Mouse (Mus musculus) heart, adult 9 months (tissue): ENCODE data around the gene Ext2.

Source experiments
- DNase-seq, 2 experiments: peaks; one replicate each; pipeline ENCODE4 v3.0.0; 2022; ENCODE audit warnings: low spot score in 2 of 2

The Ext2 gene

DNA sequence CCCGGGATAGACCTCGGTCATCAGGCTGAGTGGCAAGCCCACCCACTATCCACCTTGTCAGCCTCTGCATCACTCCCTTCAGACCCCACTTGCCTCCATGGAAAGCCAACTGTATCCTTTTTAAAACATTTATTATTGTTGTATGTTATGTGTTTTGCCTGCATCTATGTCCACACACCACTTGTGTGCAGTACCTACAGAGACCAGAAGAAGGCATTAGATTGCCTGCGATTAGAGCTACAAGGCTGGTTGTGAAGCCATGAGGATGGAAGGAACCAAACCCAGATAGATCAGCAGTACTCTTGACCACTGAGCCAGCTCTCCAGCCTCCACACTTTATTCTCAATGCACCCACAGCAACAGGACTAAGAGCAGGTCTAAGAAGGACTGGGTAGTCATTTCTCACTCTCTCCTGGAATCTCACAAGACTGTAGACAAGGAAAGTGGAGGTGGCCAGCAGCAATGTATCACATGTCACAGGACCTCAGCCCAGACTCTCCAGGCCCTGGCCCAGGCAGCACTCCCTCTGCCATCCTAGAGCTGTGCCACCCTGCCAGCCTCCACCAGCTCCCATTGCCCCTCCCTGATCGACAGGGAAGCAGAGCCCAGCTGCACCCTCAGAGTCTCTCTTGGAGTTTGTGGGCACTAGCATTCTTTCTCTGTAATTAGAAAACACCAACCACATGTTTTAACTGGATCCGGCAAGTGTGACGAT is 15.7 kb downstream of the Ext2 start:
- no peak for DNase-seq

DNA sequence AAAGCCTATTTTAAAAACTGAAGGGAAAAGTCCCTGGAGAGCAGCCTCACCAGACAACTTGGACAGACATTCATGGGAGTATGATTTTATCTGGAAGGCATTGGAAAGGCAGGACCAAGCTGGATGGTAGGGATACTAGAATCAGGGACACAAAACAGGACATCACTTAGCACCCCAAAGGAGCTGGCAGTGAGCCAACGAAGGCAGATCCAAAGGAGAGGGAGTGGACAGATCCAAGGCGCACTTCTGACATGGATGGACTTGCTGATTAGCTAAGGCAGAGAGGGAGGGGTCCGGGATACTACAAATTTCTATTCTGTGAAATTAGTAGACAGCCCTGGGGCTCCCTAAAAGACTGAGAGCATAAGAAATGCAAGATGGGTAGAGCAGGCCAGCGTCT is 16.8 kb downstream of the Ext2 start:
- no peak for DNase-seq

DNA sequence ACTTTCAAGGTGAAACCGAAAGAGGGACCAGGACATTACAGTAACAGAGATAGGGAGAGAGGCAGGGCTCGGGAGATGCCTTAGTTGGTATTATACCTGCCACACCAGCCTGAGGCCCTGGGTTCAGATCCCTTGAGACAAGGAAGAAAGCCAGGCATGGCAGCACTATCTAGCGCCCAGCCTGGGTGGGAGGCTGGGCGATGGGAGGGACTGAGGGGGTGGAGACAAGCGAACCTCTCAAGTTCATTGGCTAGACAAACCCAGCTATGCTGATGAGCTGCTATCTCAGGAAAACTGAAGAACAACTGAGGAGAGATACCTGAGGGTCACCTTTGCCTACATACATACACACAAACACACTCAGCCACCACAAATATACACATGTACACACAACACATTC is 17.3 kb downstream of the Ext2 start:
- DNase-seq, result no peak

DNA sequence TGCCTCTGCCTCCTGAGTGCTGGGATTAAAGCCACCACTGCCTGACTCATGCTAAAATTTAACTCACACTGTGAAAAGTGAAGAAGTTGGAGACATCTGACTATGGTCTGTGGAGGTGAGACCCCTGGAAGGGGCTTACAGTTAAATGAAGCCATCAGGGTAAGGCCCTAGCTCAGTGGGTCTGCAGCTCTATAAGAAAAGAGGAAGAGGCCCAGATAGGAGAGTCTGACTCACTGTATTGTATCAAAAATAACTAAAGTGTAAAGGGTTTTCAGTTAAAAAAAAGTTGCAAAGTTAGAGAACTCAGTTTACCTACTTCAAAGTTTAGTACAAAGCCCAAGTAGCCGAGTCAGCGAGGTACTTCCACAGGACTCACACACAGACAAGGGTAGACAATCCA is 19.4 kb downstream of the Ext2 start:
- DNase-seq, result no peak

DNA sequence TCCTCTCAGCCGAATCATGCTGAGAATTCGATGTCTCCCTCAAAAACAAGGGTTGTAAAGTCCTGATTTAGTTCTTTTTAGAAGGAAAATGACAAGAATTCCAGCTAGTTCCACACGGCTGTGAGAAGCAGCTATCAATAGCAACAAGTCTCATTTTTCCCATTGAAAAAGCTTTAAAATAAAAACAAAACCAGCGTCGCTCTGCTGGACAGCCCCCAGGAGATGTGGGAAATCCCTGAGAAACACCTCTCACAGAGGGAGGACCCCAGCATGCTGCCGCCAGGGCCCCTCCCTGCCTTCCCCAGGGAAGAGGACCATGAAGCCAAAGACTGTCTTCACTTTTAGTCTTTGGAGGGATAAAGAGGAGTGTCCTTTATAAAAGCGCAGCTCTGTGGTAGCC is 21.3 kb downstream of the Ext2 start:
- DNase-seq, result no peak

DNA sequence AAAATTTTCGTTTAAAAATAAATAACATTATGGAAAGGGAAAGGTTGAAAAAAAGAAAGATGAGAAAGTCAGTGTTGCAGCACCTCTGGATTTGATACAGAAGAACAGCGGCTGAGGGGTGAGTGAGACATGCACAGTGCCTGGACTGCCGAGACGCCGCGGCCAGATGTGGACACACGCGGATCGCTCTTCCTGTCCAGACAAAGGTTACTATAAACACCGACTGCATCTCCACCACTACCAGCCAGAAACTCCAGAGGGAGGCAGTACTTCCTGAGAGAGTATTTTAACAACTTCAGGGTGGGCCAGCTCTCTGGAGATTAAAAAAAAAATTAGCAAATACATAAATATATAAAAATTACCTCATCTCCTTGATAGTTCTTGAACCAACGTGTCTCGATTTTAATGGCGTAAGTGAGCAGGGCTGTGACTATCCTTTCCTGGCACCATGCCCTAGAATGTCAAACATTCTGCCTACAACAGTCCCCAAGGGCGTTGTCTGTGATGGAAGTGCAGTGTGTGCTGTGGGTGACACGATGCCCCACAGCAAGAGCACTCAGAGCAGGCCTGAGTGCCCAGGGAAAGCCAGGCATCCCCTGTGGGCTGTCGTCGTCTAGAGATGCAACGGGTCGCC is 25.1 kb downstream of the Ext2 start:
- DNase-seq, result no peak

DNA sequence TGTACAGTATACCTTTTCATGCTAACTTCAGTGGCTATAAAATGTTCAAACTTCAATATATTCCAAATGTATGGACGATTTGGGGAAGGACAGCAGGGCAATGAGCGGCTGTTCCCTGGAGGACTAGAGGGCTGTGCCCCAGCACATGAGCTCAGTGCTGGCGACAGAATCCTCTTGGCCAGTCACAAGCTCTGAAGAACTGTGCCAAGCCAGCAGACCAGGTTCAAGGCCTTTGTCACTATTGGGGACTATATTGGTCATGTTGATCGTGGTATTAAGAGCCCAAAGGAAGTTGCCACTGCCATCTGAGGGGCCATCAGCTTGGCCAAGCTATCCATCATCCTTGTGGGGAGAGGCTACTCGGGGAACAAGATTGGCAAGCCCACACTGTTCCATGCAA is 28.0 kb downstream of the Ext2 start:
- DNase-seq, result no peak

DNA sequence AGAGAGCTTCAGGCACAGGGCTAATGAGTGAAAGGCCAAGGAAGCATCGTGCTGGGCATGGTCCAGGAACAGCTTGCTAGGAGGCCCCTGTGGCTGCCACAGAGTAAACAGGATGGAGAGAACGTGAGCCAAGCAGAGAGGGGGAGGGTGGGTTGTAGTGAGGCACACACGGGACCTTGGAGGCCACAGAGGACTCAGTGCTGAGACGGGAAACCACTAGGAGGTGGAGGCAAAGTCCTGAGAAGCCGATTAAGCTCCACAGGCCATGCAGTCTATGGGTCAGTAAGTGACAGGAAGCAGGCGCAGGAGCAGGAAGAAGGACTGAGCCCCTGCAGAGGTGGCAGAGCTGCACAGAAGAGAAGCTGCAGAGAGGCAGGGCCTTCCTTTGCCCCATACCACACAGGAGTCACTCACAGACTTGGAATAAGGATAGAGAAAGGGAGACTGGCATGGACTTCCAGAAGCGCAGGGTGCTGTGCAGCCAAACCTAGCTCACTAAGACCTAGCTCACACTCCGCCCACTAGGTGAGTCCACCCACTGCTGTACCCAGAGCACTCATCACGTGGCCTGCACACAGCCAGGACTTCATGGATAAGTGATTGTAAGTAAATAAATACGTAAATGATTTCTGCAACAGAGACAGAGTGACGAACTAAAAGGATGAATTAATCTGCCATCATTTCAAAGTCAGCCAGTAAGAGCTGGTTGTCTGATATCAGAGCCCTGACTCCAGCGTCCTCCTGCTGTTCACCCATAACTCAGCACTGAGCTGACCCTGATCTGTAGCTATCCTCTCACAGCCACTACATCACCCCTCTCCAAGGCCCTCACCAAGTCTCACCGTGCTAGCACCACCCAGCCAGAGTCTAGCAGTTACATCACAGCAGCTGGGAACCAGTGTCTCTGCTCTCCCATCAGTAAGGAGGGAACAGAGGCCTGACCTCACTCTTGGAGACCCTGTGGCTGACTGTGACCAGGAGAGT is 30.6 kb downstream of the Ext2 start:
- peak; percentile 78 to 84 for DNase-seq

DNA sequence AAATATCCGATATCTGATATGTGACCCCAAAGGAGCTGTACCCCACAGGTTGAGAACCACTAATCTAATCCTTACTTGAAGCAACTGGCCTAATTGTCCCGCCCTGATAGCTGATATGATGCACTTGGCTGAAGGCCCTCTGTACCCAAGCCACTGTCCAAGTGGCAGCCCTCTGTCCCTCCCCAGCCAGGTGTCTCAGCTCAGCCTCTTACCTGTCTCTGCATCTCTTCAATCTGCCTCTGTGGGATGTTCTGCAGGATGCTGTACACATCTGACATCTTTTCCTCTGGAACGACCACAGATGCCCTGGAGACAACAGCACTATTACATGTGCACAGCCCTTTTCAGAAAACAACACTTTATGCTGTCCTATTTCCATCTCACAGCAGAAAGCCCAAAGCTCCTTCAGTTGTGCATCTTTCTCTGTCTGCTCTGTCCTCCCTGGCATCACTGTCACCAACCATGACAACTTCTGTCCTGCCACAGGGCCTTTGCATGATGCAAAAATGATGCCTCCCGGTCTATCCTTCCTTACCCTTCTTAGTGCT is 31.5 kb downstream of the Ext2 start:
- no peak for DNase-seq

DNA sequence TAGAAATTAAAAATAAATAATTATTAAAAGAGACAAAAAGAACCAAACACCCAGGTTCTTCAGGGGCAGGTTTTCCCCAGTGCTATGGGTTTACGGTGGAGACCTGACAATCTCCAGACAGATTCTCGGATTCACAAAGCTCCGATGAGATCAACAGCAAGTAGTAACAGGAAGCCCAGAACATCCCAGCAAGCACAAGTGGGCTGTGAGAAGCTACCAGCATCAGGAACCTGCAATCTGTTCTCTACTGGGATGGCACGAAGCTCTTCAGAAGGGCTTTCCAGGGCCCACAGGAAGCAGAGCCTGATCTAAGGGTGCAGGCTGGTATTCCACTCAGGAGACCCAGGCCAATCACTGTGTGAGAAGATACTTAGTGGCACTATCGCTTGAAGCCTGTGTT is 33.8 kb downstream of the Ext2 start:
- no peak for DNase-seq

DNA sequence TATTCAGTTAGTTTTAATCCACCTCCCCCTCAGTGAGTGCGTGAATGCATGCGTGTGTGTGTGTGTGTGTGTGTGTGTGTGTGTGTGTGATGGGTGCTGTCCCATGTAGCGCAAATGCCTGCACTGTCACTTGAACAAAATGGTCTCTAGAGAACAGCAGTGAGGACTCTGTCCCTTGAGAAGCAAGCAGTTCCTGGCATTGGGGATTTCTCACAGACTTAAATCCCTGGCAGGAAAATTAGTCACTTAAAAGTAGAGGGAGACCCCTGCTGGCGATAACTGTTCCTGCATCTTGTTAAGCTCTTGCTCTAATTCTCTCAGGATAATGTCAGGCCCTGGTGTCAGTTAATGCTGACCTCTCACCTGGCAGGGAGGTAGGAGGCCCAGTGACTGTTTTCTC is 36.2 kb downstream of the Ext2 start:
- peak; percentile 36 to 71 for DNase-seq

DNA sequence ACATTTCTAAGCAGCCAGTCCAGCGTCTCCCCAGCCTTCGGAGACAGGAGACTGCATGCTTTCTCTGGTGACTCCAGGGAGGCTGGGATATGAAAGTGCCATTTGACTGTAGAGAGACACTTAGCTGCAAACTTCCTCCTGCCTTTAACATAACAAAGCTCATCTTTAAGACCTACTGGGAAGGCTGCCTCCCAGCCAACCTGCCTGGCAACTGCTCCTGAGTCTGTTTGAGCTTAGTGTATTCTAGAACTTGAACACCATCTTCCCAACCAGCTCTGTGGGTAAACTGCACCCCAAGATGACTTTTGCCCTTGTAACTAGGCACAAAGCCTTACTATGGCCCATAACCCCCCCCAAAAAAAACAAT is 37.0 kb downstream of the Ext2 start:
- no peak for DNase-seq

DNA sequence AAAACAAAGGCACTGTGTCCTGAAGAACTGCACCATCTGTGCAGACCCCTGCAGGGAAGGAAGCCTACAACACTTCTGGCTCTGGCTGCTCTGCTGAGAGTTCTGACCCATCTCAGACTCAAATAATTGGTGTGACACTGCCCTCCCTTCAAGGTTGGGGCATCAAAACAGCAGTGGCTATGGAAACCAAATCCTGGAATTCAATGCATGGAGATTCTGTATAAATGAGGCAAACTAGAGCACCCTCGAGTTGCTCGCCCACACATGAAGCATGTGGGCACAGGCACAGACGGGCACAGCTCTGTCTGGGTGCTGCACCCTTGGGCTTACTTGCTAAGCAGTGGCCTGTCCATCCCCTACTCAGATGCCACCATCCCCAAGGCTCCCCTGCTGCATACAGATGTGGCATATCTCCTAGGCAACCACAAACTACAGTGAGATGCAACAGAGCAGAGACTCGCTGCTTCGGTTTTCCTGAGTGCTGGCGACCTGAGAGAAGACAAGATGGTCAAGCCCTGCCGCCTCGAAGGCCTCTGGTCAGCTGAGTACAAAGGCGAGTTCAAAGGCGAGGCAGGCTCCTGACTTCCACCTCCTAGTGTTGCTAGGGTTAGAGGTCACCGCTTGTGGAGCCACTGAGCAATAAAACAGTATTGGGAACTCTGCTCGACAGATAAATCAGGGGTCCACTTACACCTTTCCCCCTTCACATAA is 37.5 kb downstream of the Ext2 start:
- no peak for DNase-seq

DNA sequence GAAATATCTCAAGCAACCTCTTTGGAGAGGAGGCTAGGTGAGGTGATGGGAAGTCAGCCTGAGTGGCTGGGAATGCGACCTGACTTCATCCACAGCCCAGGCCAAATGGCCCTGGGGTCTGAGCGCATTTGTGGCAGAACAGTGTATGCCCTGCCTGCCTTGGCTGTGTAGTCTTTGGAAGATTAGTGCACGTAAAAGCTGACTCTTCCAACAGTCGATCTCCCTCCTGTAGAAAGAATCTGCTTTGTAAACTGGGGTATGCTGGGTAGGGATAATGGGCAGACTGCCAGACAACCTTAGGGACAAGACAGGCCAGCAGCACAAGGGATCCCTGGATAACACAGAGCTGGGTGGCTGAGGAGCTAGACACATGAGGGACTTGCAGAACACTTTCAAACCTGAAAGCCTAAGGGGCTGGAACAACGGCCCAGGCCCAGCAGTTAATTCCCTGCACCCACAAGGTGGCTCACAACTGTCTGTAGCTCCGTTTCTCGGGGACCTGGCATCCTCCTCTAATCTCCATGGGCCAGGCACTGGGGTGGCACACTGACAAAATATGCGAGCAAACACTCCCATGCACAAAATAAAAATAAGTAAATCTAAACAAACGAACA is 38.3 kb downstream of the Ext2 start:
- DNase-seq, result no peak

DNA sequence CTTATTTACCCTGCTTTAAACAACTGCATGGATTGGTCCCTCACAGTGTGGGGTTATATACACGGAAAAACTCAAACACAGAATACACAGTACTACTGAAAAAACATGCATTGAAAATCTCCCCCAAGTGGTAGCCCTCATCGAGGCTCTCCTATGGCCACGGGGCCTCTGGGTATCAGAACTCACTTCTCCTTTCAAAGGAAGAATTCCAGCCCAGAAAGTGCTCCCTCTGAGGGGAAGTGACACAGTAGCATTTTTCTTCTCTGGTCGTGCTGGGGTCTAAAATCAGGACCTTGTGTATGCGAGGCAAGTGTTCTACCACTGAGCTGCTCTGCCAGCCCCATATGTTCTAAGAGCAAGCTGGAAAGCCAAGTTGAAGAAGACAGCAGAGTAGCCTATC is 39.7 kb downstream of the Ext2 start:
- no peak for DNase-seq

DNA sequence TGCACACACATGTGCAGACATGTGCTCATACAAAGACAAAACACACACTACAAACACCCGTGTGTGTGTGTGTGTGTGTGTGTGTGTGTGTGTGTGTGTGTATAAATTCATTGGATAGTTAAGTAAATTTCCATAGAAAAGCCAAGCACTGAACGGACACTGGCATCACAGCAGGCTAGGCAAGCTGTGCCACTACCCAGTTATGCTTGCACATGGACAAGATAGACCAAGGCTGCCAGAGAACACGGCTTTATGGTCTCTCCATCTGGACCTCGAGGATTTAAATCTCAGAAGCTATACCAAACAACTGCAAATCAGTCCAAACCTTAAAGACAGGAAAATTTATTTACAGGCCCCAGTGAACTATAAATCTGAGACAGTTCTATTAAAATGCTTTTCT is 40.2 kb downstream of the Ext2 start:
- DNase-seq, result no peak

DNA sequence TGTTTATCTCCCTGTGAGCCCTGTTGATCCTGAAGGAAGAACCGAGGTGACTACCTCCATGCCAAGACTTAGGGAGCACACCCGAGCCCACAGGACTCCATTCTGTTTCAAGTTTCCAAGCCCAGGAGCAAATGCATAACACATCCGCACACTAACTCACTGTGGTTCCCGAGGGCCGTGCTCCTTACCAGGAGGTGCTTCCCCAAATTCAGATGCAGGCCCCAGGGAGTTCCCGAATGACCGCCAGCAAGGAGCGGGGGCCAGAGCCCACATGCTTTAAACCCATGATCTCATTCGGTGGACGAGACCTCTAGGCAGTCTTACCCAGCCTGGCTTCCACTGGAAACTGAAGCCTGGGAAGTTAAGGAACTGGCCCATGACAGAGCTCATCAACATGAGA is 41.8 kb downstream of the Ext2 start:
- peak in 1 of 2 experiments; percentile 9 for DNase-seq

DNA sequence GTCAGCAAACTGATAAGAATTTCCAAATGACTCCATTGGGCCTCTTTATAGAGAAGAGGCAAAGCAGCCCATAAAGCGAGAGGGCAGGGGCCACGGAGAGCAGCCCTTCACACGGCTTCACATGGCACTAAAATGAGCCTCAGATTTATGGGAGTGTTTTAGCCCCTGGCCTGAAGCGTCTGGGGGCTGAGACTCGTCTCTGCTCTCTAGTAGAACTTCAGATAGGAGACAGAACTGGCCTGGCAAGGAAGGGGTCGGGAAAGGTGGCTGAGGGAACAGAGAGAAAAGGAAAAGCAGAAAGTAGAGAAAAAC is 42.5 kb downstream of the Ext2 start:
- DNase-seq, result no peak

DNA sequence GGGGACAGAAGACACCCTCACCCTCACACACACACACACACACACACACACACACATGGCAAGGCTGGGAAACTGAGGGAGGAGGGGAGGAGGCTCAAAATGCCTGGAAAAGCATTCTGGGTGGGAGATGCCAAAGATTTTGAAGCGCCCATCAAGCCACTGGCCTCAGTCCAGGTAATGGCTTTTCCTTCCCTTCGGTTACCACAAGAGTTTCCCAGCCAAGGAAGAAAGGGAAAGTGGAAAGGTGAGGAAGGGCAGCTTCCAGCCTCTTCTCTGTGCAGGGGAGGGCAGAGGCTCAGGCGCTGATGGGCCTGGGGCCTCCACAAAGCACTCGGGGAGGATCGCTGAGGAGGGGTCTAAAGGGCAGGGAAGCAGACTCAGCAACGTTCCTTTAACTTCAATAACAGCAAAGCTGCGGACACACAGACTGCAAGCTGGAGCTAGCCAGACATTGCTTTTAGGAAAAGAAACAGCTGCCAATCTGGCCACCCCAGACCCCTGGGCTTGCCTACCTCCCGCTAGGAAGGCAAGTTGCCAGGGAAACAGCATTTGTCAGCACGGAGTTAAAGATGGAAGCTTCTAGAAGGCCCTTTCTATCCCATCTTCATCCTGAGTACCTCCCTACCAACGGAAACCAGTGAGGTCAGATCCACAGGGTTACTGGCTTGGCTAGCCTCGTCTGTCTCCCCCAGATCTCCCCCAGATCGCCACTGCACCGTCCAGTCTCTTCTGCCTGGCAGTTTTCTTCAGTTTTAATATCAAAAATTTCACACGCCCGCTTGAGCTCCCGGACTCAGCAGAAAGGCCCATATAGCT is 43.1 kb downstream of the Ext2 start:
- DNase-seq, result no peak

DNA sequence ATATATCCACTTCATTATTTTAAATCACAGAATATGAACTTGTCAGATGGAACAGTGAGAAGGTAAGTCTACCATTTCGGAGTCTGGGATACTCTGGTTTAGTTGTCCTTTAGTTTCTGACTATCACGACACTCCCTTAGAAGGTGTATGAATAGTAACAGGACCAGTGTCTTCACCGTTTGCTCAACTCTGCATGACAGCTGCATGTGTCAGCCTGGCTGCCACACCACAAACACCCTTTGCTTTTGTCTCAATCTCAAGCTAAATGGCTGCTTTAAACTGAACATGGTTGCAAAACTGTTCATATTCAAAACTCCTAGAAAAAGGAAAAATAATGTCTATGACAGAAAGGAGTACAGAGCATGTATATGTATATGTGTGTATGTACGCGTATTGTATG is 43.8 kb downstream of the Ext2 start:
- no peak for DNase-seq

DNA sequence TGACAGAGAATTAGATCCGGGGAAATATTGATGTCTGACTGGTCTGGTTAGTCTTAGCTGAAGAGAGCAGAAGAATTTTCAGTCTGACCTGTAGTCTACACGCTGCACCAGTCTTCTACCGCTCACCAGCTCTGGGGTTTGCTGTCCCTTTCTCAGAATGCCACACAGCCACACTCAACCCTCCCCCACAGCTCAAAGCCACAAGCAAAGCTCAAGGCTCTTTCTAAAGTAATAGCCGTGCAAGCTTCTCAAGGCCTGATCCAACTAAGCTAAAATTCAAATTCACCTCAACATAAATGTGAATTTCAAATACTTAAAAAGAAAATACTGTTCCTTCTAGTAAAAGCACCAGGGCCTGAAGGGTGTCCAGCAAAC is 45.3 kb downstream of the Ext2 start:
- no peak for DNase-seq
